Mouse (Mus musculus): ENCODE data around the gene Hoxd12. TPM values are rescaled to one million over a fixed set of nuclear protein-coding genes. Genes with fewer than 3 reads are reported as not detected.

Hoxd12 gene
- polyA plus RNA-seq, 1 experiment from 2014 or later = 2.1 TPM

GRCm38 (mm10) chr2:74677106-74677505, 2.3 kb downstream of the Hoxd12 start:
- H3K27me3 ChIP-seq (ENCODE audit: control insufficient read depth, insufficient read depth, low read length) = peaks cover 100% of the 10 kb centered on the region

GRCm38 (mm10) chr2:74678891-74679595, 4.2 kb downstream of the Hoxd12 start, which contains the start of gene Hoxd11:
Hoxd11 (plus strand) TSS chr2:74679557.
- DNase-seq (ENCODE audit: low spot score) = peak; percentile 40
- H3K36me3 ChIP-seq (ENCODE audit: control insufficient read depth, insufficient read depth, low read length) = no peaks in the 10 kb centered on the region
- 1% methylated on average over 15 of the region's 15 CpGs for WGBS
- 0 out of 2 replicates have a peak, but pooled peaks cover 2% of the 10 kb centered on the region for H3K4me1 ChIP-seq (ENCODE audit: control insufficient read depth, insufficient read depth, low read length)
- no peak within 1 kb of the TSS; the same call in 1 of the 2 replicates for H3K27ac ChIP-seq (ENCODE audit: low read depth, low read length)
- peak within 1 kb of the TSS; percentile 15 for H3K4me2 ChIP-seq (ENCODE audit: low read depth)
- no peaks in the 10 kb centered on the region for H3K9me3 ChIP-seq (ENCODE audit: control insufficient read depth, low read length)
- peaks cover 100% of the 10 kb centered on the region for H3K27me3 ChIP-seq (ENCODE audit: control insufficient read depth, insufficient read depth, low read length)
- no peak within 1 kb of the TSS; the same call in none of the 2 replicates for H3K9ac ChIP-seq (ENCODE audit: low read length)
- peak within 1 kb of the TSS; percentile 41 for H3K4me3 ChIP-seq (ENCODE audit: low read depth, low read length)
- ATAC-seq (ENCODE audit: insufficient read depth, low FRiP score, low TSS enrichment) = no peak

More at GRCm38 (mm10) chr2:74677106-74677505, 2.3 kb downstream of the Hoxd12 start:
- Histone ChIP-seq H3K4me2 (ENCODE audit: low read depth) (no peak overlapping the region), H3K9me3 (ENCODE audit: control insufficient read depth, low read length) (no peaks in the 10 kb centered on the region), H3K36me3 (ENCODE audit: control insufficient read depth, insufficient read depth, low read length) (no peaks in the 10 kb centered on the region), H3K9ac (ENCODE audit: low read length) (no peak overlapping the region), H3K4me3 (ENCODE audit: low read depth, low read length) (no peak overlapping the region), H3K4me1 (ENCODE audit: control insufficient read depth, insufficient read depth, low read length) (0 out of 2 replicates have a peak, but pooled peaks cover 6% of the 10 kb centered on the region), H3K27ac (ENCODE audit: low read depth, low read length) (no peak overlapping the region)
- DNase-seq (ENCODE audit: low spot score) (peak; percentile 24), ATAC-seq (ENCODE audit: insufficient read depth, low FRiP score, low TSS enrichment) (no peak)
- 5% methylated on average over 2 of the region's 2 CpGs for WGBS

DNA sequence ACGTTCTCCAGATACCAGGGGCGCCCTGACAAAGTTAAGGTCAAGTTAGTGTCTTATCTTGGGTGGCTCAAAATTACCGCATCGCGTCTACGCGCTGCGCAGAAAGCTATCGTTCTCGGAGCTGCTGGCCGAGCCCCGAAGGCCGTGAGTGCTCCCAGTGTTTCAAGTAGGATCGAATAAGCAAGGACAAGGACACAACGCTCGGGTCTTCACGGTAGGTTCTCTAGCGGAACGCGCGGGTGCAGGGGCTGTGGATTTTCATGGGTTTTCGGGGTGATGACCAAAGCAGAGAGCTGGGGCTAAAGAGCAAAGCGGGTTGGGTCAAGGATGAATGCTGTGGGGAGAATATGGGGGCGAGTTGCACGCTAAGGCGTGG, 4.8 kb downstream of the Hoxd12 start:
- no peak overlapping the region; the same call in 1 of the 2 replicates for H3K27ac ChIP-seq (ENCODE audit: low read depth, low read length)
- peaks cover 100% of the 10 kb centered on the region for H3K27me3 ChIP-seq (ENCODE audit: control insufficient read depth, insufficient read depth, low read length)
- H3K4me1 ChIP-seq (ENCODE audit: control insufficient read depth, insufficient read depth, low read length) = 0 out of 2 replicates have a peak, but pooled peaks cover 2% of the 10 kb centered on the region
- under 1% methylated on average over 26 of the region's 26 CpGs for WGBS
- H3K4me3 ChIP-seq (ENCODE audit: low read depth, low read length) = peak overlapping the region; percentile 41
- peak; percentile 43 for DNase-seq (ENCODE audit: low spot score)
- H3K4me2 ChIP-seq (ENCODE audit: low read depth) = peak overlapping the region; percentile 15; the same call in 1 of the 2 replicates
- H3K9ac ChIP-seq (ENCODE audit: low read length) = no peak overlapping the region; the same call in 1 of the 2 replicates
- H3K36me3 ChIP-seq (ENCODE audit: control insufficient read depth, insufficient read depth, low read length) = no peaks in the 10 kb centered on the region
- H3K9me3 ChIP-seq (ENCODE audit: control insufficient read depth, low read length) = no peaks in the 10 kb centered on the region
- ATAC-seq (ENCODE audit: insufficient read depth, low FRiP score, low TSS enrichment) = no peak

GRCm38 (mm10) chr2:74679980-74680379, 5.2 kb downstream of the Hoxd12 start:
- ATAC-seq (ENCODE audit: insufficient read depth, low FRiP score, low TSS enrichment) (no peak), DNase-seq (ENCODE audit: low spot score) (no peak)
- Histone ChIP-seq H3K27ac (ENCODE audit: low read depth, low read length) (no peak overlapping the region; the same call in 1 of the 2 replicates), H3K4me3 (ENCODE audit: low read depth, low read length) (peak overlapping the region; percentile 41), H3K36me3 (ENCODE audit: control insufficient read depth, insufficient read depth, low read length) (no peaks in the 10 kb centered on the region), H3K27me3 (ENCODE audit: control insufficient read depth, insufficient read depth, low read length) (peaks cover 100% of the 10 kb centered on the region), H3K4me1 (ENCODE audit: control insufficient read depth, insufficient read depth, low read length) (0 out of 2 replicates have a peak, but pooled peaks cover 2% of the 10 kb centered on the region), H3K9me3 (ENCODE audit: control insufficient read depth, low read length) (no peaks in the 10 kb centered on the region), H3K9ac (ENCODE audit: low read length) (no peak overlapping the region; the same call in 1 of the 2 replicates), H3K4me2 (ENCODE audit: low read depth) (peak overlapping the region; percentile 15)
- under 1% methylated on average over 22 of the region's 23 CpGs for WGBS

- Histone ChIP-seq H3K4me3 (ENCODE audit: low read depth, low read length) (peak overlapping the region; percentile 41), H3K9ac (ENCODE audit: low read length) (peak overlapping the region; percentile 46), H3K4me1 (ENCODE audit: control insufficient read depth, insufficient read depth, low read length) (no peaks in the 10 kb centered on the region), H3K9me3 (ENCODE audit: control insufficient read depth, low read length) (no peaks in the 10 kb centered on the region), H3K4me2 (ENCODE audit: low read depth) (peak overlapping the region; percentile 15), H3K27me3 (ENCODE audit: control insufficient read depth, insufficient read depth, low read length) (peaks cover 100% of the 10 kb centered on the region), H3K36me3 (ENCODE audit: control insufficient read depth, insufficient read depth, low read length) (no peaks in the 10 kb centered on the region), H3K27ac (ENCODE audit: low read depth, low read length) (no peak overlapping the region)
- WGBS = 2% methylated on average over 21 of the region's 21 CpGs
- DNase-seq (ENCODE audit: low spot score) (peak; percentile 29), ATAC-seq (ENCODE audit: insufficient read depth, low FRiP score, low TSS enrichment) (no peak)
These were observed 6.0 kb downstream of the Hoxd12 start for GRCm38 (mm10) chr2:74680561-74681398.

DNA sequence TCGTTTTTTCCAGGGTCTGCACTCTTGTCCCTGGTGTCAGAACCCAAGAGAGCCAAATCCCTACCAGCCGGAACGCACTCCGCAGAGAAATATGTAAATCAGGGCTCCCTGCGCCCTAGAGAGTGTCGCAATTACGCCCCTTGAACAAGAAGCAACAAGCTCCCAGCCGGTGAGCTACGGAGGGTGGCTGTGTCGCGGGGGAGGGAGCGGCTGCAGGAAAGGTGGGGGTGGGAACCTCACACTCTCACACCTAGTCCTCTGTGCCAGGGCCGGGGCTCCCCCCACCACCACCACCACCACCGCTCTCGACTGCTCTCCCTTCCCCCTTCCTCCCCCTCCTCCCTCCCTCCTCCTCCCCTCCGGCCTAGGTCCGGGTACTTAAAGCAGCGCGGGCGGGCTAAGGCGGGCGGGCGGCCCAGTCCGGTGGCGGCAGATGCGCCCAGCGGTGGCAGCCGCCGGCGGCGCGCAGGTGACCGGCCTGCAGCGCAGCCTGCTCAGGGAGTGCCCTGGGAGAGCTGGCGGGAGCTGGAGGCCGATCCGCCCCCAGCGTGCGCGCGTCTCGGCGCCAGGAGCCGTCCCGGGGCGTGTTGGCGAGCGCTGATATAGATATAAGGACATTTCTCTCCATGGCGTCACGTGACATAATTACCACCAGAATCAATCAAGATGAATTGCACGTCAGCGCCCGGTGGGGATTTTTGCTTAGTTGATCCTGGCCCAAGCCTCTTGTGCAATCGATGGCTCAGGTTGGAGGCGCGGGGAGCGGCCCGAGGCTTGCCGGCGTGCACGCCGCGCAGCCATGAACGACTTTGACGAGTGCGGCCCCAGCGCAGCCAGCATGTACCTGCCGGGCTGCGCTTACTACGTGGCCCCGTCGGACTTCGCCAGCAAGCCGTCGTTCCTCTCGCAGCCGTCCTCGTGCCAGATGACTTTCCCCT, 7.0 kb downstream of the Hoxd12 start:
- Histone ChIP-seq H3K27ac (ENCODE audit: low read depth, low read length) (0 out of 2 replicates have a peak overlapping the region, but pooled peaks have one; percentile 39), H3K9ac (ENCODE audit: low read length) (peak overlapping the region; percentile 70), H3K4me2 (ENCODE audit: low read depth) (peak overlapping the region; percentile 32), H3K36me3 (ENCODE audit: control insufficient read depth, insufficient read depth, low read length) (no peaks in the 10 kb centered on the region), H3K4me3 (ENCODE audit: low read depth, low read length) (peak overlapping the region; percentile 41), H3K27me3 (ENCODE audit: control insufficient read depth, insufficient read depth, low read length) (peaks cover 98% of the 10 kb centered on the region), H3K4me1 (ENCODE audit: control insufficient read depth, insufficient read depth, low read length) (no peaks in the 10 kb centered on the region), H3K9me3 (ENCODE audit: control insufficient read depth, low read length) (no peaks in the 10 kb centered on the region)
- DNase-seq (ENCODE audit: low spot score) (peak; percentile 58), ATAC-seq (ENCODE audit: insufficient read depth, low FRiP score, low TSS enrichment) (peak; percentile 28; the same call in 1 of the 2 replicates)
- under 1% methylated on average over 73 of the region's 78 CpGs for WGBS

DNA sequence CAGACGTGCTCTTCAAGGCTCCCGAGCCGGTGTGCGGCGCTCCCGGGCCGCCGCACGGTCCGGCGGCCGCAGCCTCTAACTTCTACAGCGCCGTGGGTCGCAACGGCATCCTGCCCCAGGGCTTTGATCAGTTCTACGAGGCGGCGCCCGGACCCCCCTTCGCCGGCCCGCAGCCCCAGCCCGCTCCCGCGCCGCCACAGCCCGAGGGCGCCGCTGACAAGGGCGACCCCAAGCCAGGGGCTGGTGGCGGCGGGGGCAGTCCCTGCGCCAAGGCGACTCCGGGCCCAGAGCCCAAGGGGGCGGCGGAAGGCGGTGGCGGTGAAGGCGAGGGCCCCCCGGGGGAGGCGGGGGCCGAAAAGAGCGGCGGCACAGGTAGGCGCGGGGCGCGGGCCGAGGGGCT, 8.0 kb downstream of the Hoxd12 start:
- ATAC-seq (ENCODE audit: insufficient read depth, low FRiP score, low TSS enrichment) (no peak), DNase-seq (ENCODE audit: low spot score) (peak; percentile 29)
- under 1% methylated on average over 29 of the region's 51 CpGs for WGBS
- Histone ChIP-seq H3K27ac (ENCODE audit: low read depth, low read length) (0 out of 2 replicates have a peak overlapping the region, but pooled peaks have one; percentile 39), H3K9ac (ENCODE audit: low read length) (peak overlapping the region; percentile 70), H3K4me2 (ENCODE audit: low read depth) (peak overlapping the region; percentile 32), H3K4me3 (ENCODE audit: low read depth, low read length) (peak overlapping the region; percentile 41), H3K36me3 (ENCODE audit: control insufficient read depth, insufficient read depth, low read length) (no peaks in the 10 kb centered on the region), H3K4me1 (ENCODE audit: control insufficient read depth, insufficient read depth, low read length) (no peaks in the 10 kb centered on the region), H3K9me3 (ENCODE audit: control insufficient read depth, low read length) (no peaks in the 10 kb centered on the region), H3K27me3 (ENCODE audit: control insufficient read depth, insufficient read depth, low read length) (peaks cover 98% of the 10 kb centered on the region)

Measured in neural tube, embryonic 11.5 days (tissue).